Mouse (Mus musculus): ENCODE measurements around the gene Hist1h2an. TPM values are rescaled to one million over a fixed set of nuclear protein-coding genes. Genes with fewer than 3 reads are reported as not detected.
A peak's percentile ranks its signal among the peaks of the same experiment; 100 is the strongest.
"Not testable (repeated sequence)": the region's sequence is repeated elsewhere in the genome, so short reads cannot be mapped to it uniquely, and the experiment has no call there.

Gene Hist1h2an
- polyA plus RNA-seq, 1 experiment from 2014 or later, result 11.7 TPM

GRCm38 (mm10) chr13:21786189-21786898 is 674 bp downstream of the Hist1h2an start:
- Histone ChIP-seq H3K27ac (ENCODE audit: low read depth, low read length) (peak overlapping the region; percentile 81), H3K27me3 (ENCODE audit: control insufficient read depth, insufficient read depth, low read length) (no peaks in the 10 kb centered on the region), H3K4me3 (ENCODE audit: low read depth, low read length) (peak overlapping the region; percentile 25), H3K9ac (ENCODE audit: low read length) (peak overlapping the region; percentile 57), H3K4me2 (ENCODE audit: low read depth) (peak overlapping the region; percentile 43), H3K9me3 (ENCODE audit: control insufficient read depth, low read length) (no peaks in the 10 kb centered on the region), H3K36me3 (ENCODE audit: control insufficient read depth, insufficient read depth, low read length) (no peaks in the 10 kb centered on the region), H3K4me1 (ENCODE audit: control insufficient read depth, insufficient read depth, low read length) (peaks cover 18% of the 10 kb centered on the region; the same call in 1 of the 2 replicates)
- DNase-seq (ENCODE audit: low spot score) (peak; percentile 42), ATAC-seq (ENCODE audit: insufficient read depth, low FRiP score, low TSS enrichment) (no peak)
- WGBS, result 4% methylated on average over 8 of the region's 8 CpGs

DNA sequence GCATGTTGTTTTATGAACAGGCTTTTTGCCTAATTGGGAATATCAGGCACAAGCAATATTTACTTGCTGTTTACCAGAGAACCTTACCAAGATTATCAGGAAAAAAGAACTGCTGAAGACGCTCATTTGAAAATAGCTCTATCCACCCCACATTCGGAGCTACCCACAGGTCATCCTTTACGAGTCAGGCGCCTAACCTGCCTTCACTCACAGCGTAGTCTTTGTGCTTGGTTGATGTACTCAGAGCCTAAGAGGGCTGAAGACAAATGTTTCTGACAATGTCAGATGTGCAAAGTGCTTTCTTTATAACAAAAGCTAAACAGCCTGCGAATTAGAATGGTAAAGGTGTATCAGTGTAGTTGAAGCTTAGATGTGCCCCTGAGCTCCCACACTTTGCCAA is 2.7 kb downstream of the Hist1h2an start:
- Histone ChIP-seq H3K4me2 (ENCODE audit: low read depth) (peak overlapping the region; percentile 50), H3K27ac (ENCODE audit: low read depth, low read length) (peak overlapping the region; percentile 87), H3K9ac (ENCODE audit: low read length) (peak overlapping the region; percentile 55), H3K27me3 (ENCODE audit: control insufficient read depth, insufficient read depth, low read length) (no peaks in the 10 kb centered on the region), H3K4me1 (ENCODE audit: control insufficient read depth, insufficient read depth, low read length) (peaks cover 13% of the 10 kb centered on the region; the same call in 1 of the 2 replicates), H3K9me3 (ENCODE audit: control insufficient read depth, low read length) (no peaks in the 10 kb centered on the region), H3K36me3 (ENCODE audit: control insufficient read depth, insufficient read depth, low read length) (no peaks in the 10 kb centered on the region), H3K4me3 (ENCODE audit: low read depth, low read length) (no peak overlapping the region)
- DNase-seq (ENCODE audit: low spot score) (no peak), ATAC-seq (ENCODE audit: insufficient read depth, low FRiP score, low TSS enrichment) (no peak)
- 16% methylated on average over 6 of the region's 6 CpGs for WGBS

- peak overlapping the region; percentile 38 for H3K4me3 ChIP-seq (ENCODE audit: low read depth, low read length)
- no peaks in the 10 kb centered on the region for H3K36me3 ChIP-seq (ENCODE audit: control insufficient read depth, insufficient read depth, low read length)
- H3K4me2 ChIP-seq (ENCODE audit: low read depth), result peak overlapping the region; percentile 50
- no peaks in the 10 kb centered on the region for H3K9me3 ChIP-seq (ENCODE audit: control insufficient read depth, low read length)
- 3% methylated on average over 9 of the region's 9 CpGs for WGBS
- H3K9ac ChIP-seq (ENCODE audit: low read length), result peak overlapping the region; percentile 55
- H3K27ac ChIP-seq (ENCODE audit: low read depth, low read length), result peak overlapping the region; percentile 87
- DNase-seq (ENCODE audit: low spot score) (peak; percentile 53), ATAC-seq (ENCODE audit: insufficient read depth, low FRiP score, low TSS enrichment) (no peak)
- no peaks in the 10 kb centered on the region for H3K27me3 ChIP-seq (ENCODE audit: control insufficient read depth, insufficient read depth, low read length)
- peaks cover 13% of the 10 kb centered on the region; the same call in 1 of the 2 replicates for H3K4me1 ChIP-seq (ENCODE audit: control insufficient read depth, insufficient read depth, low read length)
These were observed 3.3 kb downstream of the Hist1h2an start for GRCm38 (mm10) chr13:21783734-21784161.

- peak within 1 kb of the TSS; percentile 87 for H3K27ac ChIP-seq (ENCODE audit: low read depth, low read length)
- peak within 1 kb of the TSS; percentile 66 for H3K4me2 ChIP-seq (ENCODE audit: low read depth)
- WGBS, result 0% methylated on average over 13 of the region's 20 CpGs
- peak within 1 kb of the TSS; percentile 38 for H3K4me3 ChIP-seq (ENCODE audit: low read depth, low read length)
- no peaks in the 10 kb centered on the region for H3K9me3 ChIP-seq (ENCODE audit: control insufficient read depth, low read length)
- DNase-seq (ENCODE audit: low spot score), result peak; percentile 68
- peak; percentile 60 for ATAC-seq (ENCODE audit: insufficient read depth, low FRiP score, low TSS enrichment)
- H3K4me1 ChIP-seq (ENCODE audit: control insufficient read depth, insufficient read depth, low read length), result peaks cover 13% of the 10 kb centered on the region; the same call in 1 of the 2 replicates
- peak within 1 kb of the TSS; percentile 60 for H3K9ac ChIP-seq (ENCODE audit: low read length)
- no peaks in the 10 kb centered on the region for H3K36me3 ChIP-seq (ENCODE audit: control insufficient read depth, insufficient read depth, low read length)
- no peaks in the 10 kb centered on the region for H3K27me3 ChIP-seq (ENCODE audit: control insufficient read depth, insufficient read depth, low read length)
These were observed 3.8 kb downstream of the Hist1h2an start, which contains the start of gene Hist1h3i for GRCm38 (mm10) chr13:21783255-21783617. TSS of gene Hist1h3i (minus strand) at chr13:21783370.

- under 1% methylated on average over 14 of the region's 35 CpGs for WGBS
These were observed 4.4 kb downstream of the Hist1h2an start for GRCm38 (mm10) chr13:21782361-21783254.

DNA sequence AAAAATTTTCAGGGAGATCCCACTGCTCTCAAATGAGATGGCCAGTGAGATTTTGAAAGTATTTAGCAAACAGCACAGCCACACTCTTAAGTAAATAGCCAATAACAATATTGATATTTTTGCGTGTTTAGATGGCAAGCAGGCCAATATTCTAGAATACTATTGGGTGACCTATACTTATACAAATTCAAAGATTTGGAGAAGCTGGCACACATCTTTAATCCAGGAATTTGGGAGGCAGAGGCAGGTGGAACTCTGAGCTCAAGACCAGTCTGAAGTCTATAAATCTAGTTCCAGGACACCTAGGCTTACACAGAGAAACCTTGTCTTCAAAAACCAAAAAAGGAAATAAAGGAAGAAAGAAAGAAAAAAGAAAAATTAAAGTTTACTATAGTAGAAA is 5.4 kb downstream of the Hist1h2an start:
- no peaks in the 10 kb centered on the region for H3K9me3 ChIP-seq (ENCODE audit: control insufficient read depth, low read length)
- H3K4me1 ChIP-seq (ENCODE audit: control insufficient read depth, insufficient read depth, low read length), result peaks cover 13% of the 10 kb centered on the region; the same call in 1 of the 2 replicates
- H3K36me3 ChIP-seq (ENCODE audit: control insufficient read depth, insufficient read depth, low read length), result no peaks in the 10 kb centered on the region
- no peaks in the 10 kb centered on the region for H3K27me3 ChIP-seq (ENCODE audit: control insufficient read depth, insufficient read depth, low read length)
- no peak overlapping the region for H3K4me3 ChIP-seq (ENCODE audit: low read depth, low read length)
- WGBS, result 89% methylated on average over 1 of the region's 1 CpGs
- no peak overlapping the region for H3K9ac ChIP-seq (ENCODE audit: low read length)
- H3K4me2 ChIP-seq (ENCODE audit: low read depth), result no peak overlapping the region
- H3K27ac ChIP-seq (ENCODE audit: low read depth, low read length), result no peak overlapping the region
- ATAC-seq (ENCODE audit: insufficient read depth, low FRiP score, low TSS enrichment) (no peak), DNase-seq (ENCODE audit: low spot score) (no peak)

More at GRCm38 (mm10) chr13:21782361-21783254, 4.4 kb downstream of the Hist1h2an start:
- peak; percentile 53 for DNase-seq (ENCODE audit: low spot score)
- peak overlapping the region; percentile 66 for H3K4me2 ChIP-seq (ENCODE audit: low read depth)
- H3K9me3 ChIP-seq (ENCODE audit: control insufficient read depth, low read length); ATAC-seq (ENCODE audit: insufficient read depth, low FRiP score, low TSS enrichment); H3K27me3 ChIP-seq (ENCODE audit: control insufficient read depth, insufficient read depth, low read length); H3K36me3 ChIP-seq (ENCODE audit: control insufficient read depth, insufficient read depth, low read length): not testable (repeated sequence)
- H3K27ac ChIP-seq (ENCODE audit: low read depth, low read length), result peak overlapping the region; percentile 83
- peaks cover 13% of the 10 kb centered on the region; the same call in 1 of the 2 replicates for H3K4me1 ChIP-seq (ENCODE audit: control insufficient read depth, insufficient read depth, low read length)
- peak overlapping the region; percentile 60 for H3K9ac ChIP-seq (ENCODE audit: low read length)
- peak overlapping the region; percentile 38 for H3K4me3 ChIP-seq (ENCODE audit: low read depth, low read length)

DNA sequence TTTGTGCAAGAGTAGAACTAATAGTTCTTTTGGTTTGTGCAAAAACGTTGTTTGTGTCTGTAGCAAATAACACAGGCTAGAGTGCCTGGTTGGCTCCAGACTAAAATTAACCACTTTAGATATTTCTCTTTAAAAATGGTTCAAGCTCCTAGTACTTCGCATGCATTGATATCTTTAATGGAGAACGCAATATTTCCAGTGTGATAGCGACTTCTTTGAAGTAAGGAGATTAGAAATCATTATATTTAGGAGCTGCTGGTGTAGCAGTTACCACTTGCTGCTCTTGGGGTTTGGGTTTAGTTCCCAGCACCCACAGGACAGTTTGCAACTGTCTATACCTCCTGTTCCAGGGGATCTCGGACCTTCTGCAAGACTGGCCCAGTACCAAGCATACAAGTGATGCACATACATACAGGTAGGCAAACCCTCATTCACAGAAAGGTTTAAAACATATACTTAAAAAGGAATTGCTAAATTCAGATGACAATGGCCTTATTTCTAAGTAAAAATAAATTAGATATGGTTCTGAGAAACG is 5.9 kb downstream of the Hist1h2an start:
- Histone ChIP-seq H3K4me2 (ENCODE audit: low read depth) (peak overlapping the region; percentile 77), H3K4me3 (ENCODE audit: low read depth, low read length) (peak overlapping the region; percentile 37; the same call in 1 of the 2 replicates), H3K27ac (ENCODE audit: low read depth, low read length) (0 out of 2 replicates have a peak overlapping the region, but pooled peaks have one; percentile 29), H3K36me3 (ENCODE audit: control insufficient read depth, insufficient read depth, low read length) (no peaks in the 10 kb centered on the region), H3K4me1 (ENCODE audit: control insufficient read depth, insufficient read depth, low read length) (peaks cover 10% of the 10 kb centered on the region; the same call in 1 of the 2 replicates), H3K9me3 (ENCODE audit: control insufficient read depth, low read length) (no peaks in the 10 kb centered on the region), H3K27me3 (ENCODE audit: control insufficient read depth, insufficient read depth, low read length) (no peaks in the 10 kb centered on the region), H3K9ac (ENCODE audit: low read length) (no peak overlapping the region; the same call in 1 of the 2 replicates)
- DNase-seq (ENCODE audit: low spot score) (no peak), ATAC-seq (ENCODE audit: insufficient read depth, low FRiP score, low TSS enrichment) (no peak)
- 47% methylated on average over 6 of the region's 6 CpGs for WGBS
